Mouse (Mus musculus) heart, adult 9 months (tissue): ENCODE measurements around the gene Arrb1.

Experiments used
- DNase-seq, 2 experiments: peaks; one replicate each; pipeline ENCODE4 v3.0.0; 2022; ENCODE audit warnings: low spot score in 2 of 2

Arrb1 gene

DNA sequence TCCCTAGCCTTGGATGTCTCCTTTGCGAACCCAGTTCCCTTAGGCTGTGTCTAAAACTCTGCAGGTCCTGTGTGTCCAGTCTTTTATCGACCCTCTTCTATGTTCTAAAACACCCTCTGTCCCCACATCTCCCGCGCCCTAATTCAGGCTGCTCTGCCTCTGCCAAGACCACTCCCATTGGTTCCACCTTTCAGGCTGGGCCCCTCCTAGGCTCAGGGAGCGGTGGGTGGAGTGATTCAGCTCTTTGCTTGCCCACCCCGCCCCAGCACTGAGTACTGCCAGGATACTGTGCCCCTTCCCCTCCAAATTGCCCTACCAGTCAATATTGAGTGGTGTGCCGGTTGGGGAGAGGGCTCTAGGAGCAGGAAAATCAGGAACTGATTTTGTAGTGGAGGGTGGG lies 92.1 kb downstream of the Arrb1 start:
- no peak for DNase-seq

DNA sequence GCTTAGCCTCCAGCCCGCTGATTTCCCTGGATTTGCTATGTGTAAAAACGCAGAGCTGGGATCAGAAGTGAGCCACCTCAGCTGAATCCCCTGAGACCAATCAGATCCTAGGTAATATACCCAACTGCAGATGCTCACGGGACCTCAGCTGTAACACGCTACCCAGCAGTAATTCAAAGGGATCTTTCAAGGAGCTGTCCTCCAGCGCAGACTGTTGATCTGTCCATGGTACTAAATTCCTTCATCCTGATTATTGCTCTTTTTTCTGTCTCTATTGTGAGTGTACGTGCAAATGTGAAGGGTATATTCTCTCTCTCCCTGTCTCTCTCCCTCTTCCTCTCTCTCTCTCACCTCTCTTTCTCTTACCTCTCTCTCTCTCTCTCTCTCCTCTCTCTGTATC lies 97.0 kb downstream of the Arrb1 start:
- no peak for DNase-seq

DNA sequence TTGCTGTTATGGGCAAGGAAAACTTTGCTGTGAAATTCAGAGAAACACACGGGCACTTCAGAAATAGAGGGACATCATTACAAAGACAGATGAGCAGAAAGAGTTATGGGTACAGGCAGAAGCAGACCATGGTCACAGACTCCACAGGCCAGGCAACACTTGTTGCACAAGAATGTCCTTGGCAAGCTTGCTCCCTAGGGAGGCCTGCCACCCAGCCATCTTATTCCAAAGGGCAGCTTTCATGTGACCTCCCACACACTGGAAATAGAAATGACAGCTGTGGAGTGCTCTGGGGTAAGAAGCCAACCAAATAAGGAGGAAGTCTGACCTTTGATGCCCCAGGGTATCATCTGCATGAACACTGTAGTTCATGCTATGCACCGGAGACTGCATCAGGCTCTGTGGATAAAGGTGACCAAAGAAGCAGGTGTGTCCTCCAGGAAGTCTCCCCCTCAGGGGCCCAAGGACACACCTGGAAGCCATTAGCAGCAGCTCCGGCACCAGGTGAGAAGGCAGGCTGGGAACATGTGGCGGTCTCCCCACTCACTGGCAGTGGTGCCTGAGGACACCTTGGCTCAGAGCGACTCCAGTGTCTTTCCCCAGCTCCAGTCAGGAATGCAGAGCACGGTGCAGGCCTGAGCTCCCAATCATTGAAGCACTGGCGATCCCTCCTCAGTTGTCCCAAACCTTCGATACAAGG lies 98.8 kb downstream of the Arrb1 start:
- peak in 1 of 2 experiments; percentile 26 for DNase-seq

DNA sequence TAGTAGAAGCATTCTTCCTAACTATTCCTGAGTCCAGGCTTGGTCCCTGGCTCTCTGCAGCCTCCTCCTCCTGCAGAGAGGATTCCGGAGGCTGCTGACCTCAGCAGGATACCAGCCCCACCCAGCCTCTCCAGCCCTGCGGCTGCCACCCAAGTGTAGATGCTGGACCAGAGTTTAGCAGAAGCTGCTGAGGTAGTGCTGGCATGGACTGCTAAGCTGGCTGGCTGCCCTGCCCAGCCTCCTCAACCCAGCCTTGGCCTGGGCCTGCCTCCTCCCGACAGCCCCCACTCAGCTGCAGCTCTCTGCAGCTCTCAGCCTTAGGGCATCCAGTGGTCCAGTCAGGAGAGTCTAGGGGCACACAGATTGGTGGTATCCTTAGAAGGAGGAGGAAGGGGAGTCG lies 106.0 kb downstream of the Arrb1 start:
- no peak for DNase-seq

DNA sequence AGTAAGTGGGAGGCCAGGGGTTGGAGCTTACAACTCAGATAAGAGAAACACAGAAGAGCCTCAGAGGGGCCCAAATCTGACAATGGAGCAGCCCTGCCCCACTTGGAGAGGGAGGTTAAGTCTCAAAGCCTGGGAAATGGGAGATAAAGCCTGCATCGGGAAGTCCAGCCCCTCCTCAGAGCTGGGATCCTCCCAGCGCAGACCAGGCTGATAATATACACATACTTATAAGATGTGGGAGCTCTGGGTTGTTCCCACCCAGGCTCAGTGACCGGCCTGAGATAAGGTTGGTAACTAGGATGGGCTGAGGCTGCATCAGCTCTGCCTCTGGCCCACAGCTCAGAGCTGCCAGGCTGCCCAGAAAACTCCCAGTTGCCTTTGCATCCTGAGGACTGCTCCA lies 106.8 kb downstream of the Arrb1 start:
- no peak for DNase-seq

DNA sequence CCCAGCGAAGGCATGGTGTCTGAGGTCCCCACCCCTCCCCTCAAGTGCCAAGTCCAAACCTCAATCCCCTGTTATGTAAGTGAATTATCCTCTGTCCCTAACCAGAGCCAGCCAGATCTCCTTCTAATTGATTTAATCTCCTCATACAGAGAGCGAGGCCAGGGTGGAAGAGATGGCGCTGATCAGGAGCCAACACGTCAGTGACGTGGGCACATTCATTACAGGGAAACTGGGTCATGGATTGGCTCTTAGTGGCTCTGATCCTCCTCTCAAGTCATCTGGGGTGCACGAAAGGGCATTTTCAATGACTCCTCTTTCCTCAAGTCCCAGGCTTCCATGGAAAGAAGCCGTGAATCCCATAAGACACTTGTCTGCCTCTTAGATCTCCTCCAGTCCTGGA lies 109.4 kb downstream of the Arrb1 start:
- no peak for DNase-seq

DNA sequence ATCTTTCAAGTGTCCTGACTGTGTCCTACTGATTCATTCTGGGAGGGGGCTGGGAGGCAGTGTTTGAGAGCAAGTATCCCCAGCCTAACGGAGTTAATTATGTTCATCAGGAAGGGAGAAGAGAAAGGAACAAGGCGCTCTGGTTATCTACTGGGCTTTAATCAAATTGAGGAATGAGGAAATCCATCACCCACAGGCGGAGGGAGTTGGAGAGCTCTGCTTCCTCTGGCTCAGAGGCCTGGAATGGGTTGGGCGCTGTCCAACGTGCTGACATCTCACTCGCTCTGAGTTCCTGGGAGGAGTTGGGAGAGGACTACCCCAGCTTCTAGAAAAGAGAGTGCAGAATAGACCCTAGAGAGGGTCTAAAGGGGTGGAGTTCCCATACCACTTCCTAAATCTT lies 113.4 kb downstream of the Arrb1 start:
- DNase-seq, result peak; percentile 56 to 72

DNA sequence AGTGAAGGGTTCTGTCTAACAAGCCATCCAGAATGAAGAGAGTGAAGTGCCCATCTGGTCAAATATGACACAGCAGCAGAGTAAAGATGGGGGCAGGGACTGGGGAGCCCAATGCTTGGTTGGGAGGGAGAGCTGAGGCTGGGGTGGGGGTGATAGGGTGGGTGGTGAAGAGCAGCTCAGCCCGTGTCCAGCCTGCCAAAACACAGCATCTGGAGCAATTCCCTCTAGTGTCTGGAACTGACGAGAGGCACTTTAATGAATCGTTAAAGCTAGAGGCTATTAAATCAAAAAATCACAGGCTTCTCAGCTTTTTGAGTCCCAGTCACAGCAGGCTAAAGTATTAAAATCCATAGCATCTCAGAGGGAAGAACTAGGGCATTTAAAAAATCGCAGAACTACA lies 114.3 kb downstream of the Arrb1 start:
- DNase-seq, result no peak

DNA sequence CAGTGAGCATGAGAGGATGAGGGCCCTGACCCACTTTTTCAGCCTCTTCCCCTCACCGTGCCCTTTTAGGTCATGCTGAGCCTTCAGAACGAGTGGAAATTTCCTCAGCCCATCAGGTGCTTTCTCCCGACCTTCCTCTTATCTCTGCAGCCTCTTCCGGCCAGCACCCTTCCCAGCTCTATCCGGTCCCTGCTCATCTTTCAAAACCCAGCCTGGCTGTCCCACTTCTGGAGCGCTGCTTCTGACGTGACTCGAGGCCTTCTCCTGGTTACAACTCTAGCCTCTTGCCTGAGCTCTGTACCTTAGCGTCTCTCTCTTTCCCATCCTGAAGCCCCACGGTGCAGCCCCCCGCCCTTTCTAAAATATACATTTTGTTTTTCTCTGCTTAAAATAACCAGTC lies 119.0 kb downstream of the Arrb1 start:
- no peak for DNase-seq
